Mouse (Mus musculus): ENCODE measurements at regions not wholly inside any gene's neighbourhood (a gene's known extent, or its start where the extent isn't known, plus 50 kb on each side); places are given as distances from the start of the nearest gene placed in this dataset.

DNA sequence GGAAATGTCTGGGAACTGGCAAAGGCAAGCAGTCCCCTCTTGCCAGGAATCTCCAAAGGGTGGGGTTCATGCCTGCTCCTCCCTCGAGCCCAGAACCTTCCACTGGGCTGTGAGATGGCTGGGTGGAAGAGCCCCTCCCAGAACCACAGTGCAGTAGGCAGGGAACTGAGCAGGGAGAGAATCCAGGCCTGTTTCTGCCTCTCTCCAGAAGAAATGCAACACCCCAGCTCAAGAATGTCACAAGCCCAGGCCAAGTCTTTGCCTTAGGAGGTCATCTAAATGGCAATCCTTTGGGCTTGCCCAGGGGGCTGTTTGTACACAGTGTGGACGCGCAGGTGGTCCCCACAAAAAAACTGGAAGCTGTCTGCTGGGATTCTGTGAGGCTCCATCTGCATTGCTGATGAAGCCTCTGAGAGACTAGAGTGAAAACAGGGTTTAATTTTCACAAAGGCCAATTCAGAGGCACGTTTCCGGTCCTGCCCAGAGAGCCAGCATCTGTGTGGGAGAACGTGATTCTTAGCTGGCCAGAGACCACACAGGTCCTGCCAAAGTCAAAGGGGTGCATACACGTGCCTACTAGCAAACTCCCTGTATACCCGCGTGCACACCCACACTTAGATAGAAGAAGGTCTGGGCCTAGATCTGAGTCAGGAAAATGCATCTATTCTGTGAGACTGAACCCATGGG lies 129.0 kb downstream of the Hmg20a start:
- Histone ChIP-seq H3K36me3 (no peaks in the 10 kb centered on the region), H3K9me3 (replicated peaks) (no peaks in the 10 kb centered on the region), H3K27ac (ENCODE audit: poor library complexity, severe bottlenecking) (no peak overlapping the region; the same call in 1 of the 2 replicates), H3K4me3 (no peak overlapping the region), H3K27me3 (replicated peaks) (no peaks in the 10 kb centered on the region), H3K9ac (no peak overlapping the region), H3K4me2 (no peak overlapping the region), H3K4me1 (replicated peaks) (peaks cover 44% of the 10 kb centered on the region)
- no peak for ATAC-seq (ENCODE audit: insufficient number of reproducible peaks, low FRiP score)
- WGBS: 67% methylated on average over 9 of the region's 9 CpGs

DNA sequence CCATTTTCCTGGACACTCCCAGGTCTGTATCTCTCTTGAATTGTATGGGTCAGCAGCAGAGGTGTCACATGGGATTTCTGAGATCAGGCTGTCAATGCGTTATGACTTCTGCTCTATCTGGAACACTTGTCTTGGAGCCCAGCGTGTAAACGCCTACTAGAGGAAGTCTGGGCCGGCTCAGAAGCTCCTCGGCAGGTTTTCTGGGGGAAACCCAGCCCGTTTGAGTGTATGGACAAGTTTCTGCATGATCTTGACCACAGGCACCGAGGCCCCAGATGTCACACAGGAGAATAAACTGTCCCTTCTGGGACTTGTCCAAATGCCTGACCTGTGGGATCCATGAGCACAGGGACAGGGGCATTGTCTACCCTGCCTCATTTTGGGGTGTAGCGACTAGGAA lies 131.4 kb downstream of the Hmg20a start:
- no peak for ATAC-seq (ENCODE audit: insufficient number of reproducible peaks, low FRiP score)
- no peaks in the 10 kb centered on the region for H3K9me3 ChIP-seq (replicated peaks)
- H3K27me3 ChIP-seq (replicated peaks): no peaks in the 10 kb centered on the region
- H3K4me1 ChIP-seq (replicated peaks): peaks cover 55% of the 10 kb centered on the region
- H3K27ac ChIP-seq (ENCODE audit: poor library complexity, severe bottlenecking): no peak overlapping the region
- no peaks in the 10 kb centered on the region for H3K36me3 ChIP-seq
- WGBS: 42% methylated on average over 8 of the region's 8 CpGs
- H3K9ac ChIP-seq: no peak overlapping the region
- no peak overlapping the region for H3K4me2 ChIP-seq
- no peak overlapping the region for H3K4me3 ChIP-seq

DNA sequence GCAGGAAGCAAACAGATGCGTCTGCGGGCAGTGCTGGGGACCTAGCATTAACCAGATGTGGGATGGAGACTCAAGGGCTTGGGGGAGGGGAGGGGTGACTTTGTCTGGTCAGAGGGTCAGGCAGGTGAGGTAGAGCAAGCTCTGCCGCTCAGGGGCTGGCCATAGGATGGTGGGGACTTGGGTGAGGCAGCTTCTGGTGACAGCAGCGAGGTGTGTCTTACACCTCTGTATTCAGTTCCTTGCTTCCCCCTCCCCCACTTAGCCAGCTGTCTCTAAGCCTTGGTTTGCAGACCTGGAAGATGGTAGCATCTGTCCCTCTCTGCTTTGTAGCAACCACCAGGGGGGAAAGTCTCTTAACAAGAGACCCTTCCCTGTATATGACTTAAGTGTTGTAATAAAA lies 131.8 kb downstream of the Hmg20a start:
- Histone ChIP-seq H3K4me1 (replicated peaks) (peaks cover 51% of the 10 kb centered on the region), H3K9me3 (replicated peaks) (no peaks in the 10 kb centered on the region), H3K36me3 (no peaks in the 10 kb centered on the region), H3K4me2 (no peak overlapping the region), H3K4me3 (no peak overlapping the region), H3K27me3 (replicated peaks) (no peaks in the 10 kb centered on the region), H3K27ac (ENCODE audit: poor library complexity, severe bottlenecking) (no peak overlapping the region), H3K9ac (no peak overlapping the region)
- no peak for ATAC-seq (ENCODE audit: insufficient number of reproducible peaks, low FRiP score)
- 55% methylated on average over 4 of the region's 4 CpGs for WGBS

DNA sequence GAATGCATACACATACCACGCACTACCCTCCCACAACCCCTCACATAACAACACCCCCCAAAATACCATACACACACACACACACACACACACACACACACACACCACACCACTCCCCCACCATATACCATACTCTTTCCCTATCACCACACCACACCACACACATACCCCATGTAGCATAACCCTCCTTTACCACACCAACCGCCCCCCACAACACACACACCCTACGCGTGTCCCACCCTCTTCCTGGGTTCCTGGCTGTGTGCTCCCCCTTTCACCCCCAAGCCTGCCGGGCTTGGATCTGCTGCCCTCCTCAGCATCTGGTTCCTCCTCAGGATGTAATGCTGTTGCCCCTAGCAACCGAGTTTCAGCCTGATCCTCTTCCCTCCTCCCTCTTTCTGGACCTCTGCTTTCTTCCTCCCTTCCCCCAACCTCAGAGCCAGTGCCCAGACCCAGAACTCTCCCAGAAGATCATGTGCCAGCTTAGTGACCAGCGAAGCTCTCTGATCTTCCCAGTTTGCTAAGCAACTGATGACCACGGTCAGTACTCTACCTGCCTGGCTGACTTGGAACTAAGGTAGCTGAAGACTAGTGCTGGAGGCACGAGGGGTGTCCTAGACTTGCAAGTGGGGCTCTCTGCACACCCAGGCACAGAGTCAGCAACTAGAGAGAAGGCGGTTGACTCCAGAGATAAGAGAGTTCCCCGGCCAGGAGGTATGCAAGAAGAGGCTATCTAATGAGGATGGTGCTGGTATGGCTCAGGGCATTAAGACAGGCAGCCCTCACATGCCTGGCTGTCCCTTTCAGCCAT lies 133.2 kb downstream of the Hmg20a start:
- no peak overlapping the region for H3K9ac ChIP-seq
- peaks cover 42% of the 10 kb centered on the region for H3K4me1 ChIP-seq (replicated peaks)
- no peak overlapping the region for H3K27ac ChIP-seq (ENCODE audit: poor library complexity, severe bottlenecking)
- 54% methylated on average over 11 of the region's 11 CpGs for WGBS
- H3K4me2 ChIP-seq: no peak overlapping the region
- no peak overlapping the region for H3K4me3 ChIP-seq
- ATAC-seq (ENCODE audit: insufficient number of reproducible peaks, low FRiP score): no peak
- no peaks in the 10 kb centered on the region for H3K36me3 ChIP-seq
- H3K27me3 ChIP-seq (replicated peaks): no peaks in the 10 kb centered on the region
- no peaks in the 10 kb centered on the region for H3K9me3 ChIP-seq (replicated peaks)

GRCm38 (mm10) chr9:56552187-56552686 lies 133.8 kb downstream of the Hmg20a start:
- H3K9ac ChIP-seq: no peak overlapping the region
- H3K27ac ChIP-seq (ENCODE audit: poor library complexity, severe bottlenecking): no peak overlapping the region
- WGBS: 47% methylated on average over 6 of the region's 6 CpGs
- no peaks in the 10 kb centered on the region for H3K27me3 ChIP-seq (replicated peaks)
- H3K4me3 ChIP-seq: no peak overlapping the region
- no peak for ATAC-seq (ENCODE audit: insufficient number of reproducible peaks, low FRiP score)
- peaks cover 46% of the 10 kb centered on the region for H3K4me1 ChIP-seq (replicated peaks)
- no peak overlapping the region for H3K4me2 ChIP-seq
- no peaks in the 10 kb centered on the region for H3K36me3 ChIP-seq
- no peaks in the 10 kb centered on the region for H3K9me3 ChIP-seq (replicated peaks)

DNA sequence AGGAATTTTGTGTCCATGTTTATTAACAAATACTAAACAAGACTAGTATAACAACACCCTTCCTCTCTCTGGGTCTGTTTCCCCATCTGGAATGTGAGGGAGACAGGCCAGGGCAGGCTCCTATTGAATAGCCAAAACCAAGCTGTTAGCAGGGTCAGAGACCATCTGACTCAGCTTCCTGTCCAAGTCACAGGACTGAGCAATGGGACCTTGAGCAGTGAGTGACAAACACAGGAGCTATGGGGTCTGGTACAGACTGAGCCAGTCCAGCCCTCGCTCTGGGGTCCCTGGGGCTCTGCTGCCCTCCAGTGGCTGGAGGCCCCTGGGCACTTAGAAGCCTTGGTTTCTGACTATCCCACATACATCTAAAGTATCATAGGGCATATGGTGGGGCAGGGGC lies 134.4 kb downstream of the Hmg20a start:
- ATAC-seq (ENCODE audit: insufficient number of reproducible peaks, low FRiP score): peak; percentile 65; the same call in 1 of the 2 replicates
- H3K36me3 ChIP-seq: no peaks in the 10 kb centered on the region
- 7% methylated on average over 1 of the region's 1 CpGs for WGBS
- H3K4me3 ChIP-seq: no peak overlapping the region
- no peaks in the 10 kb centered on the region for H3K9me3 ChIP-seq (replicated peaks)
- H3K9ac ChIP-seq: no peak overlapping the region
- no peak overlapping the region for H3K4me2 ChIP-seq
- no peaks in the 10 kb centered on the region for H3K27me3 ChIP-seq (replicated peaks)
- peaks cover 43% of the 10 kb centered on the region for H3K4me1 ChIP-seq (replicated peaks)
- no peak overlapping the region for H3K27ac ChIP-seq (ENCODE audit: poor library complexity, severe bottlenecking)

DNA sequence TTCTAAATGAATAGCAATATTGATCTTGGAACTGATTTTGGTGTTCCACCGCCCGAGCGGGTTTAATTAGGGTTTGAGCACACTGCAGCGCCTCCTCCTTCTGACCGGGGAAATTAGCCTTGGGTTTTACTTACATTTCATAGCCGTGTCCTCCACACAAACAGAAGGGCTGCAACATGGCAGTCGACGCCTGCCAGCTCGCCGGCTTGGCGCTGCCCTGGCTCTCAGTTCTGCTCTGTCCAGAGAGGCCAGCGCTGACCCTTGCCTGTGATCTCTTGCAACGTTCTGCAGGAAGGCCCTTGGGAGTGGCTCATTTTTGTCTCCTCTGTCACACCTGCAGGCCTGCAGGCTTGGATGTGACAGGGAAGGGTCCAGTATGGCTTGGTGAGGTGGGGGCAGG lies 135.2 kb downstream of the Hmg20a start:
- ATAC-seq (ENCODE audit: insufficient number of reproducible peaks, low FRiP score): no peak
- Histone ChIP-seq H3K4me2 (no peak overlapping the region), H3K4me1 (replicated peaks) (peaks cover 43% of the 10 kb centered on the region), H3K27me3 (replicated peaks) (no peaks in the 10 kb centered on the region), H3K9ac (no peak overlapping the region), H3K4me3 (no peak overlapping the region), H3K36me3 (no peaks in the 10 kb centered on the region), H3K27ac (ENCODE audit: poor library complexity, severe bottlenecking) (no peak overlapping the region), H3K9me3 (replicated peaks) (no peaks in the 10 kb centered on the region)
- 77% methylated on average over 13 of the region's 13 CpGs for WGBS

DNA sequence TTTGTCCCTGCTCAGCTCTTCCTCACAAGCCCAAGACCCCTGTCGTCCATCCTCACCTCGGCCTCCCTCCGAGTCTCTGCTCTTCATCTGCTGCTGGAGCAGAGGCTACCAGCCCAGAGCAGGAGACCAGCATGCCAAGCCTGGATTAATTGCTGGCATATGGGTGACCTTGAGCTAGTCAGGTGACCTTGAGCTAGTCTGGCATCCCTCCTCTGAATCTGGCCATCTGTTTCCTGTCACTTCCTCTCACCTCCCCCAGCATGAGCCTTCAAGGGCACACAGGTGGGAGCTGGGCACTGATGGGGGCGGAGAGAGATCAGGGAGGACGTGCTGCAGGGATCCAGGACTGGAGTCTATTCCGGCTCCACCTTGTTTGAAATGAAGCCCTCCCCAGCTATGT lies 135.7 kb downstream of the Hmg20a start:
- no peaks in the 10 kb centered on the region for H3K27me3 ChIP-seq (replicated peaks)
- H3K9me3 ChIP-seq (replicated peaks): no peaks in the 10 kb centered on the region
- H3K4me2 ChIP-seq: no peak overlapping the region
- WGBS: 59% methylated on average over 6 of the region's 6 CpGs
- H3K4me1 ChIP-seq (replicated peaks): peaks cover 43% of the 10 kb centered on the region
- no peak overlapping the region for H3K4me3 ChIP-seq
- no peak overlapping the region; the same call in 1 of the 2 replicates for H3K9ac ChIP-seq
- ATAC-seq (ENCODE audit: insufficient number of reproducible peaks, low FRiP score): no peak
- no peaks in the 10 kb centered on the region for H3K36me3 ChIP-seq
- no peak overlapping the region for H3K27ac ChIP-seq (ENCODE audit: poor library complexity, severe bottlenecking)

- H3K4me3 ChIP-seq: no peak overlapping the region
- H3K4me2 ChIP-seq: no peak overlapping the region
- H3K27me3 ChIP-seq (replicated peaks): no peaks in the 10 kb centered on the region
- WGBS: 29% methylated on average over 2 of the region's 2 CpGs
- H3K9ac ChIP-seq: no peak overlapping the region
- peaks cover 20% of the 10 kb centered on the region for H3K4me1 ChIP-seq (replicated peaks)
- H3K9me3 ChIP-seq (replicated peaks): no peaks in the 10 kb centered on the region
- H3K36me3 ChIP-seq: no peaks in the 10 kb centered on the region
- H3K27ac ChIP-seq (ENCODE audit: poor library complexity, severe bottlenecking): no peak overlapping the region
- ATAC-seq (ENCODE audit: insufficient number of reproducible peaks, low FRiP score): no peak
Observed at GRCm38 (mm10) chr9:56559618-56560144, 141.3 kb downstream of the Hmg20a start.

DNA sequence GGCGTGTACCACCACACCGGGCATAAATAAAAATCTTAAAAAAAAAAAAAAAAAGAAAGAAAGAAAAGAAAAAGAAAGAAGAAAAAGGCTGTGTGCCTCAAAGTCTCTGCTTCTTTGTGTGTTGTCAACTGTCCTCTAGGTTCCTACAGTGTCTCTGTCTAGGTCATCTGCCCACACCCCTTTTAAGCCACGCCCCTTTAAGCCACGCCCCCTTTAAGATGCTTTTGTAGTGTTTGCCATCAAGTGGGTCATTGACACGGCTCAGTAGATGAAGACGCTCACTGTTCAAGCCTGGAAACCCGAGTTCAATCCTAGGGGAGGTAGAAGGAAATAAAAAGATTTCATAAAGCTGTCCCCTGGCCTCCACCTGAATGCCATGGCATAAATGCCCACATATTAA lies 144.0 kb downstream of the Hmg20a start:
- H3K36me3 ChIP-seq: no peaks in the 10 kb centered on the region
- no peaks in the 10 kb centered on the region for H3K27me3 ChIP-seq (replicated peaks)
- no peaks in the 10 kb centered on the region for H3K9me3 ChIP-seq (replicated peaks)
- no peak overlapping the region for H3K4me2 ChIP-seq
- no peak overlapping the region for H3K4me3 ChIP-seq
- ATAC-seq (ENCODE audit: insufficient number of reproducible peaks, low FRiP score): no peak
- no peak overlapping the region for H3K9ac ChIP-seq
- H3K4me1 ChIP-seq (replicated peaks): peaks cover 19% of the 10 kb centered on the region
- no peak overlapping the region for H3K27ac ChIP-seq (ENCODE audit: poor library complexity, severe bottlenecking)
- 58% methylated on average over 7 of the region's 7 CpGs for WGBS

- Histone ChIP-seq H3K4me2 (no peak overlapping the region), H3K36me3 (no peaks in the 10 kb centered on the region), H3K27ac (ENCODE audit: poor library complexity, severe bottlenecking) (no peak overlapping the region), H3K4me3 (no peak overlapping the region), H3K27me3 (replicated peaks) (no peaks in the 10 kb centered on the region), H3K9me3 (replicated peaks) (no peaks in the 10 kb centered on the region), H3K9ac (peak overlapping the region; percentile 13; the same call in 1 of the 2 replicates), H3K4me1 (replicated peaks) (peaks cover 19% of the 10 kb centered on the region)
- ATAC-seq (ENCODE audit: insufficient number of reproducible peaks, low FRiP score): no peak
- WGBS: 18% methylated on average over 11 of the region's 11 CpGs
Observed at GRCm38 (mm10) chr9:56564048-56564737, 145.8 kb downstream of the Hmg20a start.

All from heart, embryonic 12.5 days (tissue).